Mouse (Mus musculus) ovary, postnatal 14 days (tissue): ENCODE data around the gene Plin1.

Experiments
- DNase-seq: peaks from one replicate; pipeline ENCODE4 v3.0.0; 2022; ENCODE audit warnings: low spot score

Plin1 gene

DNA sequence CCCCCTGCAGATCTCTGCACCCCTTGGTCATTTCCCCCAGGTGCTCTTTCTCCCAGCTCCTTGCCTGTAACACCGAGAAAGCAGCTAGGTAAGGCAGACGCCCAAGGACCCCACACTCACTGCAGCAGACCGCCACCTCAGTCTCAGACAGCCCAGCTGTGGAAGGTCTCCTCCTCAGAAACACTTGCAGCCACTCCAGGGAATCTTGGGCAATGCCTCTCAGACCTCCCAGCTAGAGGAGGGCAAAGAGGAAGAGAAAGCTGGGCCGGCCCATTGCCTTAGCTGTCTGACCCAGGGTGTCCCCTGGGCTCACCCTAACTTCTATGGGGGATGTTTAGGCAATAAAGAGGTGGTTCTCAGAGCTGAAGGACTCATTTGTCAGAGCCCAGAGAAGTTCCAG lies at the start of gene Plin1:
Gene Plin1 (minus strand): TSS at position 282 of the 400 bp plus-strand sequence.
- no peak for DNase-seq

GRCm38 (mm10) chr7:79782516-79782855 lies 49.8 kb upstream of the Plin1 start:
- no peak for DNase-seq

GRCm38 (mm10) chr7:79781826-79782515 lies 49.3 kb upstream of the Plin1 start:
- DNase-seq: no peak

GRCm38 (mm10) chr7:79780647-79781626 lies 48.2 kb upstream of the Plin1 start:
- DNase-seq: peak; percentile 73

- DNase-seq: no peak
These were observed 39.1 kb upstream of the Plin1 start for GRCm38 (mm10) chr7:79771561-79772512.

DNA sequence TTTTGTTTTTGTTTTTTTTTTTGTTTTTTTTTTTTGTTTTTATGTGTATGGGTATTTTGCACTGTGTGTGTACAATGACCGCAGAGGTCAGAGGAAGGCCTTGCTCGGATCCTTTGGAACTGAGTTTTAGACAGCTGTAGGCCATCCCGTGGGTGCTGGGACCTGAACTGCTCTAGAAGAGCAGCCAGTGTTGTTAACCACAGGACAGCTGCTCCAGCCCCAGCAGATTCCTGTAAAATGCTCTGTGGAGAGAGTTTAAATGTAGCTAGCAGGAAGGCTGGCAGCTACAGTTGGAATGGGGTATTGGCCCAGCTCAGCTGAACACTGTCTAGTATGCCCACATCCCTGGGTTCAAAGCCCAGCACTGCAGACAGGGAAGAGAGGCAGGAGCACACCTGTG lies 37.0 kb upstream of the Plin1 start:
- DNase-seq: no peak

GRCm38 (mm10) chr7:79765991-79766390 lies 33.3 kb upstream of the Plin1 start:
- DNase-seq: no peak

DNA sequence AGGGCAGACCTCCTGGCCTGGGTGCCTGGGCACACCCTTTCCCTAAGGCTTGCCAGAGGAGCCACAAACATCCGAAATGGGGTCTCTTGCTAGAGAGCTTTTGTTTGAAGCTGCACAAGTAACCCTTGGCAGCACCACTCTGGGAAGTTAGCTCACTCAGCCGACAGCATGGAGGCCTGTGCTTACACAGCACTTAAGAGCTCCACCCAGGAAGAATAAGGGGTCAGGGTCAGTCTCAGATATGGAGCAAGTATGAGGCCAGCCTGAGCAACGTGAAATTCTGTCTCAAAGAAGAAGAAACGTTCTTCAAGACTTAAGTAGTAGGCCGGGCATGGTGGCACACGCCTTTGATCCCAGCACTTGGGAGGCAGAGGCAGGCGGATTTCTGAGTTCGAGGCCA lies 29.4 kb upstream of the Plin1 start:
- DNase-seq: no peak

DNA sequence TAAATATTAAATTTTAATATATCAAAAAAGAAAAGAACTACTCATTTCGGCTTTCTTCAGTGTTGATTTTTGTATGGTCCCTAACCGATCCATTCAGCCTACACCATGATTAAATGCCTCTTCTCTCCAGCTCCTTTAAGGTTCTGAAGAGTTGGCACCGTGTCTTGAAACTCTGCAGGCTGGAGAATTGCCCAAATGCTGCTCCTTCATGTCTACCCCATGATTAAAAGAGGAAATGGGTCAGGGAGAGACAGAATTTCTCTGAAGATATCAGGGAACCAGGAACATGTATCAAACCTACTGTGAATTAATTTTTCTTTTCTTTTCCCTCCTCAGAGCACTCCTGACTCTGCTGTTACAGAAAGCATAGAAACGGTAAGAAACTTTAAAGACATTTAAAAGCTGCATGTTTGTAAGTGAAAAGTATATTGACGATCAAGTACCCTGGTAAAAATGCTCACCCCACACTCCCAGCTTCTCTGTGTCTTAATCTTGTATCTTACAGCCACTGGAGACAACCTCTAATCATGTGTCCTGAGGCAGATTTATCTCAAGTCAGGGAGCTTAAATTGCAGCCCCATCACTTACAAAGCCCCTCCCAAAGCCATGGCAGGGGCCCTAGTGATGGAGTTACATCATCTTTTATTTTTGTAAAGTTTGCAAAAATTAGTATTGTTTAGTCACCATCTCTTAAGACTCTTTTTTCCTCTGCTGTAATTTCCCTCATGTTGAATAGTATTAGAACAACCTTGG lies 28.6 kb upstream of the Plin1 start:
- no peak for DNase-seq

DNA sequence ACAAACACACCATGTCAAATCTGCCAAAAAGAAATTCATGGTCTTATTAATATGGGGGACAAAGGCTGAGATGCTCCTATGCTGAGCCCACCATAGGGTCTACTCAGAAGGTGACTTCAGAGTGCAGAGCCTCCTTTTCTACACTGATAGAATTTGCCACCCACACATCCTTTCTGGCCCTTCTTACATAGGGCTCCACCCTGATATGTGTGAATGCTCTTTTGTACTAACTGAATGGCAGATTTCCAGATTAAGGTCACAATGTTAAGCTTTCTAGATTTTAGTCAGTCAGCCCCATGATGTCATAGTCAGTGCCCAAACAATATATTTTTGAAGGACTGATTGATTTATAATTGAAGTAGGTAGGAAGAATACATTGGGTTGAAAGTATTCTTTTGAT lies 27.1 kb upstream of the Plin1 start:
- no peak for DNase-seq

DNA sequence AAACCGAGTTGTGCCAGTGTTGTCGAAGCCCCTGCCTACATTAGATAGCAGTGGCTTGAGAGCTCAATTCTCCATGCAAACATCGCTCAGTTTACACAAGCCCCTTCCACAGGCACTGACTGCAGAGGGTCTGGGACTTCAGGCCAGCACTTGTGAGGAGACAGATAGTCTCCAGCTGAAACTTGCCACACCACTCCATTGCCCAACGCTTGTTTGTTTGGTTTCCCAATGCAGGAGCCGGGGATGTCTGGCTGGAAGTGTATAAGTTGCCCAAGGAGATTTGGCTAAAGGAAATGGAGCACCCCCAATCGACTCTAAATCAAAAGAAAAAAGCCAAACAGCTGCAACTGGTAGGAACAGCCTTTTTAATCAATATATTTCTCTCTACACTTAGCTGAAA lies 25.5 kb upstream of the Plin1 start:
- no peak for DNase-seq

DNA sequence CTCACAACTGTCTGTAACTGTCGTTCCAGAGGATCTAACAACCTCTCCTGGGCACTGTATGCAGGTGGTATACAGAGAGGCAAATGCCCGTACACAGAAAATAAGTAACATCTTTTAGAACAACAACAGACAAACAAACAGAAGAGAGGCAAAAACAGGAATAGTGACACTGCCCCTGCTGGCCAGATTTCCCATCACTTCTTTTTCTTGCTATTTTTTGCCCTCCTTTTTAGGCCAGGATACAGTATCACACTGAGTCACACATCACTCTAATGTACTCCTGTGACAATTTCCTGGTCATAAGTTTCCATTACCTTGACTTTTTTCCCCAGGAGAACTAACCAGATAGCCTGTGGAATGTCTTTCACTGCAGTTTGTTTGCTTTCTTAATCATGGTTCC lies 23.6 kb upstream of the Plin1 start:
- DNase-seq: no peak

- DNase-seq: no peak
These were observed 16.8 kb upstream of the Plin1 start for GRCm38 (mm10) chr7:79749511-79749910.

DNA sequence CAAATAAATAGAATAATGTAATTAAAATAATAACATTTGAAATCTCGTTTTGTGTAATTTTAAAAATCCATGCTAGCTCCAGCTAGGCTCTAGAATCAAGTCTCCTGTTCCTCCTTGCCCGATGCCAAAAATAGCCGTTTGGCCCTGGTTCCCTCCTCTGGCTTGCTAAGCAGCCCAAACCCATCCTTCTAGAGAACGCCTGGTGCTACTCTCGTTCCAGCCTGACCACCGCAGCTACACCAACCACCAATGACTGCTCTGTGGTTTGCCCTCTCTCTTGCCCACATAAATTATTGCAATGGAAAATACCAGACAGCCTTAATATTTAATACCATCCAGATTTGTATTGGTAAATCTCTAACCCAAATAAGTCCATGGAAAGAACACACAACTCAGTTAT lies 15.0 kb upstream of the Plin1 start:
- no peak for DNase-seq

- DNase-seq: no peak
These were observed 11.9 kb upstream of the Plin1 start for GRCm38 (mm10) chr7:79744585-79744984.

DNA sequence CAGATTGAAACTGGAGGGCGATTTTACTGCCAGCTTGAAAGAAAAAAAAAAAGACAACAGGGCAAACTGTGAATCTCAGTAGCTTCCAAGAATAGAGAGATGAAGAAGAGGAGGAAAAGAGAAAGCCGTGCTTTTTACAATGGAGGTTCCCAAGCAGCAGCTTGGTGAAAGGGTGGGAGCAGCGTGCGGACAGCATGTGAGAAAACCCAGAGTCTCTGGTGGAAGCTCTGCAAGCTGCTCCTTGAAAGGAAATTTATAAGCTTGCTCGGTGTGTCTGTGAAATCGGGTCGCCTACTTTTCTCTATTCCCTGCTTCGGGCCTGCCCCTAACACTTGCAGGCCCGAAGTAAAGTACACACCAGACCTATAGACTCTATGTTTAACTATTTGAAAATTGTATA lies 11.3 kb upstream of the Plin1 start:
- no peak for DNase-seq

DNA sequence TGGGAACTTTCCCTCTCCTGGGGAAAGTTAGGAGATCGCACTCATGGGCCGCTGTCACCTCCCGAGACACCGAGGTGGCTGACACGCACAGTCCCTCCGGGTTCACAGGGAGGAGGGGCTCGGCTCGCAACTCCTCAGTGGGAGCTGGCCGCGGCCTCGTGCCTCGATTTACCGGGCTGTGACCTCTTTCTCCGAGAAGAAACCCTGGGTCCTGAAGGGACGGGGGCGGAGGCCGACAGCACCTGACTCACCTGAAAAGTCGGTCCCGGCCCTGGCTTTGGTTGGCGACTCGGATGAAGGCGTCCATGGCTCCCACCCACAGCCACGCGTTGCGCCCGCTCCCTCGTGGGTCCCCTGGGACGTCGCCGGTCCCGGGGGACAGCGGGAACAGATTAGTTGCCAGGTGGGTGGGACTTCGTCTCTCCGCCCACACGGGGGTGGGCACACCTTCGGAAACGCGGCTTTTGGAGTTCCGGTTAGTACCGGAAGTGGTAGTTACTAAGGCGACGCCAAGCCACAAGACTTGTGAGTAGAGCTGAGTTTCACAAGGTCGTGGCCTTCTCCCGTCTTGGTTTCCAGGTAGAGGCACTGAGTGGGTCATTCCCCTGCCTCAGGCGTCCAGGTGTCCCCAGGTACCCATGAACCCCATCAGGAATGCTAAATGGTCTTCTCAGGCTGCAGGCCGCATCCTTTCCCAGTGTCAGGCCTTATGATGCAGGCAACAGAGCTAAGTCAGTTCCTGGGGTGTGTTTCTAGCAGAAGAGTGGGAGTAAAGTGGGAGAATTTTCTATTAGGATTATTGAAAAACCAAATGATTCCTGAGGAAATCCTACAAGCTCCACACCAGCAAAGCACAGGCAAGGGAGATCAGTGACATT lies 10.2 kb upstream of the Plin1 start, which contains the start of the genes Pex11a and Wdr93:
Gene Pex11a (minus strand): TSS at position 473 of the 878 bp plus-strand sequence.
Gene Wdr93 (plus strand): TSS at position 505 of the 878 bp plus-strand sequence.
- peak; percentile 70 for DNase-seq

DNA sequence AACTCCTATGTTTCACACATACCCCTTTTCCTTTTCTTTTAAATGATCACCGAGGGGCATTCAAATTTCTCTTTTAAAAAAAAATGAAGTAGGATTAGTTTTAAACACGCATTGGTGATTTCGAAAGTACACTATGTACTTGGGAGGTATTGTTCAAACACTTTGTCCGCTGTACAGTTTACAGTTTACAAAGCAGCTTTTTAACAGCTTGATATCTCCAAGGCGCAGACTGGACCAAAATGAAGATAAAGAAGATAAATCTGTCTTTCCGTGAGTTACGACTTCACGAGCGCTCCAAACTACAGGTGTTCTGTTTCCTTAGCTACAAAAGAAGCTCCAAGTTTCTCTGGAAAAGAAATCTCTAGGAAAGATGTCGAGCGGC lies 9.6 kb upstream of the Plin1 start:
- no peak for DNase-seq

DNA sequence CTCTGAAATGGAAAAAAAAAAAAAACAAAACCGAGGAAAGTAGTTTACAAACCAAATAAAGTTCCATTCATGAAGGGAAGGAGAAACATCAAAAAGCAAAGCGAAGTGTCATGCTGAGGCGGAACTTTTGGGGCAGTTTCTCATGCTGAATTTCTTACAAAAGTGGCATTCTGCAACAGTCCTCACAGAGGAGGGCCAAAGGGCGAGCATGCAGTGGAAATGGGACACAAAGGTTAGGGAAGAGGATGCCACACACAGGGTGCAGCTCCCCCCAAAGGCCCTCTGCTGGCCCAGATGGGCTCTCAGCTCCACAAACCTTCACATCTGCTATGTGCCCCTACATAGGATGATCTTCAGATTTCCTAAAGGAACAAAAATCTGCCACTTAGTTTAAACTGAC lies 7.6 kb upstream of the Plin1 start:
- DNase-seq: no peak

DNA sequence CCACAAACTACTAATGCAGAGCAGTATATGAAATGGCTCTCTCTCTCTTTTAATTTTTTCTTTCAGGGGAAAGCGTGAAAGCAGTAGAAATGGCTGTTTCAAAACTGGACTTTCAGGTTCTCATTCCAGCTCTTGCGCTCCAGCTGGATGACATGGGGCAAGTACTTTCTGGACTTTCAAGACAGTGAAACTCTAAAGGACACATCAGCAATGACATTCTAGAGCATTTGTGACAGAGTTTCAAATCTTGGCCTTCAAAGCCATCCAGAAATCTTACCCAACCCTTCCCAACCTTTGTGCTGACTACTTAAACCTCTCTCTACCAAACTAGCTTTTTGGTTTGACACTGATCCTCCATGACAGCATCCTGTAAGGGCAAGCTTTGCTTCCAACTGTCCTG lies 6.2 kb upstream of the Plin1 start:
- no peak for DNase-seq
